Mouse (Mus musculus): Measurements from ENCODE around the gene Hspa4.

- TF ChIP-seq POLR2A (IDR thresholded peaks at IDR 0.05; ENCODE audit: control insufficient read depth in 1 of 2, insufficient read depth in 1 of 2, low read depth in 1 of 2, low read length in 2 of 2, poor library complexity in 1 of 2) (no peak), CTCF (IDR thresholded peaks at IDR 0.05 in 2 of 3, conservative IDR thresholded peaks at IDR 0.05 in 1 of 3; ENCODE audit: control insufficient read depth in 1 of 3, insufficient read depth in 1 of 3, low read depth in 2 of 3, low read length in 3 of 3, poor library complexity in 1 of 3, severe bottlenecking in 1 of 3) (no peak), MXI1 (IDR thresholded peaks at IDR 0.05; ENCODE audit: low read depth, low read length) (peak; percentile 53; the same call in 1 of the 2 replicates), TAL1 (IDR thresholded peaks at IDR 0.05; ENCODE audit: low read length) (peak; percentile 75), USF1 (IDR thresholded peaks at IDR 0.05; ENCODE audit: low read depth, low read length) (0 out of 2 replicates have a peak, but pooled peaks have one; percentile 21), GATA1 (IDR thresholded peaks at IDR 0.05; ENCODE audit: low read depth, low read length) (peak; percentile 95), JUND (IDR thresholded peaks at IDR 0.05; ENCODE audit: low read depth, low read length) (no peak), MAX (IDR thresholded peaks at IDR 0.05; ENCODE audit: low read length) (no peak; the same call in 1 of the 2 replicates)
Measured at GRCm38 (mm10) chr11:53345328-53345727, 45.1 kb upstream of the Hspa4 start.
